Mouse (Mus musculus) testis, postnatal 10 days (tissue): ENCODE results near the gene Apobec4.

Experiments used
- DNase-seq: peaks from one replicate; pipeline ENCODE4 v3.0.0; 2021; ENCODE audit warnings: low spot score

Apobec4 gene

GRCm38 (mm10) chr1:152750312-152750965 is at the start of gene Apobec4:
TSS of gene Apobec4 (plus strand) at chr1:152750551.
- no peak for DNase-seq

GRCm38 (mm10) chr1:152701066-152701465 is 49.3 kb upstream of the Apobec4 start:
- no peak for DNase-seq

GRCm38 (mm10) chr1:152702920-152703319 is 47.4 kb upstream of the Apobec4 start:
- peak; percentile 47 for DNase-seq

- DNase-seq, result no peak
These were observed 46.4 kb upstream of the Apobec4 start for GRCm38 (mm10) chr1:152703941-152704340.

- no peak for DNase-seq
These were observed 42.8 kb upstream of the Apobec4 start for GRCm38 (mm10) chr1:152707560-152707959.

- no peak for DNase-seq
These were observed 39.3 kb upstream of the Apobec4 start for GRCm38 (mm10) chr1:152711037-152711436.

- no peak for DNase-seq
These were observed 36.4 kb upstream of the Apobec4 start for GRCm38 (mm10) chr1:152713924-152714323.

GRCm38 (mm10) chr1:152714405-152714804 is 35.9 kb upstream of the Apobec4 start:
- no peak for DNase-seq

GRCm38 (mm10) chr1:152717329-152717728 is 33.0 kb upstream of the Apobec4 start:
- no peak for DNase-seq

GRCm38 (mm10) chr1:152718200-152718599 is 32.2 kb upstream of the Apobec4 start:
- DNase-seq, result no peak

- DNase-seq, result no peak
These were observed 29.4 kb upstream of the Apobec4 start for GRCm38 (mm10) chr1:152720969-152721368.

GRCm38 (mm10) chr1:152721535-152722198 is 28.7 kb upstream of the Apobec4 start:
- no peak for DNase-seq

- DNase-seq, result no peak
These were observed 26.1 kb upstream of the Apobec4 start for GRCm38 (mm10) chr1:152724286-152724685.

- no peak for DNase-seq
These were observed 24.3 kb upstream of the Apobec4 start for GRCm38 (mm10) chr1:152726095-152726494.

- no peak for DNase-seq
These were observed 22.6 kb upstream of the Apobec4 start for GRCm38 (mm10) chr1:152727604-152728236.

GRCm38 (mm10) chr1:152738793-152739192 is 11.6 kb upstream of the Apobec4 start:
- no peak for DNase-seq

- no peak for DNase-seq
These were observed 11.0 kb upstream of the Apobec4 start for GRCm38 (mm10) chr1:152739374-152739773.

GRCm38 (mm10) chr1:152743095-152743826 is 7.1 kb upstream of the Apobec4 start:
- DNase-seq, result no peak

- peak; percentile 93 for DNase-seq
These were observed 3.9 kb upstream of the Apobec4 start for GRCm38 (mm10) chr1:152746426-152746825.

GRCm38 (mm10) chr1:152749276-152749675 is 1.1 kb upstream of the Apobec4 start:
- DNase-seq, result no peak

GRCm38 (mm10) chr1:152761791-152762190 is 11.4 kb downstream of the Apobec4 start:
- DNase-seq, result no peak

- DNase-seq, result peak; percentile 99
These were observed 15.9 kb downstream of the Apobec4 start, which contains the start of the genes Rgl1 and Arpc5 for GRCm38 (mm10) chr1:152766032-152766772. TSS of gene Rgl1 (minus strand) at chr1:152766351. TSS of gene Arpc5 (plus strand) at chr1:152766542.
